Mouse (Mus musculus) forebrain, embryonic 12.5 days (tissue): ENCODE measurements around the gene Vps13a. TPM values are rescaled to one million over a fixed set of nuclear protein-coding genes. Genes with fewer than 3 reads are reported as not detected.

Source experiments
- ATAC-seq: fragments of 200-750 bp; cut with Nextera tagmentation; 2 replicates; pipeline ENCODE4 v1.8.0; 2017; ENCODE audit warnings: moderate TSS enrichment; ENCODE audit not compliant: low FRiP score
- H3K27ac ChIP-seq: fragments of 300-500 bp; sonication (generic); 2 replicates; pipeline ENCODE4 v1.5.1; 2016; ENCODE audit warnings: mild to moderate bottlenecking
- H3K27me3 ChIP-seq: fragments of 300-500 bp; sonication (generic); 2 replicates; pipeline ENCODE4 v1.6.1; 2016; ENCODE audit warnings: mild to moderate bottlenecking
- H3K36me3 ChIP-seq: fragments of 300-500 bp; sonication (generic); replicated peaks from 2 replicates; pipeline ENCODE4 v1.6.1; 2016; ENCODE audit warnings: mild to moderate bottlenecking
- H3K4me1 ChIP-seq: fragments of 300-500 bp; sonication (generic); 2 replicates; pipeline ENCODE4 v1.6.1; 2016
- H3K4me2 ChIP-seq: fragments of 300-500 bp; sonication (generic); 2 replicates; pipeline ENCODE4 v1.6.1; 2016; ENCODE audit warnings: mild to moderate bottlenecking, moderate library complexity
- H3K4me3 ChIP-seq: fragments of 300-500 bp; sonication (generic); replicated peaks from 2 replicates; pipeline ENCODE4 v1.5.1; 2016; ENCODE audit warnings: mild to moderate bottlenecking
- H3K9ac ChIP-seq: fragments of 300-500 bp; sonication (generic); 2 replicates; pipeline ENCODE4 v1.6.1; 2016; ENCODE audit warnings: mild to moderate bottlenecking
- H3K9me3 ChIP-seq: fragments of 300-500 bp; sonication (generic); 2 replicates; pipeline ENCODE4 v1.6.1; 2016
- WGBS: fragments of 180-500 bp; shearing (Covaris S2); methylation state at CpG from one replicate; pipeline ENCODE4 v1.1.7; 2016; 5-methylcytosine and 5-hydroxymethylcytosine counted together
- polyA plus RNA-seq: library from polyadenylated mRNA; unstranded; fragments of >200 nt; fragmentation: Nextera tagmentation; extraction: Ambion mirVana; gene quantifications from 2 replicates; pipeline ENCODE4 v1.2.1, GENCODE M21; 2016

Vps13a gene
- polyA plus RNA-seq, 1 experiment from 2014 or later, result 11.8 TPM

DNA sequence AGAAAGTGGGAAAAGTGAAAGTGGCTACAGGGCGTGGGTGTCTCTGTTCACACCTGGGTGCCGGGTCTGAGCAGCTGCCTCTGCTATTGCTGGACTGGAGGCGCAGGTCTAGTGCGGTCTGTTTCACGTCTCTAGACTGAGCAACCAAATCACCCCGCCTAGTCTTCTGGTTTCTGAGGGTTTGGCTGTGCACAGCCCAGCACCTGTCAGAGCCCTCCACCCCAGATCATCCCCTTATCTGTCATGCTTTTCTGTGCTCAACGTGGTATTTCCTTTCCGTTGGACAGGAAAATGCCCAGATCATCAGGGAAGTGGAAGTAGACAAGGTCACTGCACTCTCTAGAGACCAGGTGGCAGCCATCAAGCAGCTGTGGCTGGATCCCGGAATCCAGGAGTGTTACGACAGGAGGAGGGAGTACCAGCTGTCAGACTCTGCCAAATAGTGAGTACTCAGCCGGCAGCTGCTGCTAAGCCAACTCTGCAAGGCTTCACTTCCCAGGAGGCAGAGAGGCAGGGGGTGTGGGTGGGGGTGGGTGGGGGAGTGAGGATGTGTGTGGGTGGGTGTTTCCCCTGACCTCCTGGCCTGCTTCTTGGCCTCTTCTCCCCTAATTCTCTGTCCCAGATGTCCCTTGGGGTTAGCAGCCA is 182.0 kb downstream of the Vps13a start:
- peak; percentile 73 for ATAC-seq
- Histone ChIP-seq H3K9me3 (no peaks in the 10 kb centered on the region), H3K27ac (no peak overlapping the region), H3K27me3 (peaks cover 8% of the 10 kb centered on the region; the same call in 1 of the 2 replicates), H3K9ac (no peak overlapping the region), H3K36me3 (no peaks in the 10 kb centered on the region), H3K4me3 (no peak overlapping the region), H3K4me1 (peaks cover 7% of the 10 kb centered on the region), H3K4me2 (no peak overlapping the region)
- 53% methylated on average over 11 of the region's 11 CpGs for WGBS

DNA sequence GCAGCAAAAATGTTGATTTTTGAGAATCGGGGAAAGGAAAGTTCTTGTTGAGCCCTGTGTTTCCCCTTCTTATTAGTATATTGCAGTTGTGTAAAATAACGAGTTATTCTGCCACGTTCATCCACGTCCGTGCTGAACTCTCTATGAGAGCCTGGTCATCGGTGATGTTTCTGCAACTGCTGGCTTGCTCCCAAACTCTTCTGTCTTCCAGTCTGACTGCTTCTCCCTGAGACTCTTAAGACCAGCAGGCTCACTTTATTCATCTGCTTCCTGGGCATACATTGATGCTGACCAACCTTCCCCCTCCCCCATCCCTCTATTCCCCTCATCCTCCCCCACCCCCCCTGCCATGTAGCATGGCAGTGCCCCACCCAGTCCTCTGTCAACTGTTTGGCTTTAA is 183.5 kb downstream of the Vps13a start:
- H3K9ac ChIP-seq, result no peak overlapping the region
- 80% methylated on average over 6 of the region's 6 CpGs for WGBS
- peaks cover 7% of the 10 kb centered on the region for H3K4me1 ChIP-seq
- H3K9me3 ChIP-seq, result no peaks in the 10 kb centered on the region
- H3K36me3 ChIP-seq, result no peaks in the 10 kb centered on the region
- H3K27ac ChIP-seq, result no peak overlapping the region
- ATAC-seq, result no peak
- H3K4me3 ChIP-seq, result no peak overlapping the region
- H3K27me3 ChIP-seq, result peaks cover 8% of the 10 kb centered on the region; the same call in 1 of the 2 replicates
- no peak overlapping the region for H3K4me2 ChIP-seq

DNA sequence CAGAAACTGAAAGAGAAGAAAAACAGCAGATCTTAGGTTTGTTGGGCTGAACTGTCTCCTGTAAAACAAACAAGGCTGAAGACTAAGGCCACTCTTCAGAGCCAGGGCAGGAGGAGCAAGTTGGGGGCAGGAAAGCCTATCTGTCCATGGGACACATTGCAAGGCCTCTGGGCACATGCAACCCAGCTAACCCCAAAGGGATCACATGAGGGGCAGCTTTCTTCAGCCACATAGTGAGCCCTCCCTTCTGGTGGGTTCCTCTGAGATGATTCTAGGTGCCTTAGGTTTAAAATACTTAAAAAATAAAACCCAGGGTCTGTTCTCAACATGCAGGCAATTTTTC is 186.8 kb downstream of the Vps13a start:
- Histone ChIP-seq H3K36me3 (no peaks in the 10 kb centered on the region), H3K4me2 (no peak overlapping the region), H3K4me3 (no peak overlapping the region), H3K4me1 (peaks cover 5% of the 10 kb centered on the region), H3K9ac (no peak overlapping the region), H3K27ac (no peak overlapping the region), H3K9me3 (no peaks in the 10 kb centered on the region), H3K27me3 (peaks cover 8% of the 10 kb centered on the region; the same call in 1 of the 2 replicates)
- ATAC-seq, result no peak

DNA sequence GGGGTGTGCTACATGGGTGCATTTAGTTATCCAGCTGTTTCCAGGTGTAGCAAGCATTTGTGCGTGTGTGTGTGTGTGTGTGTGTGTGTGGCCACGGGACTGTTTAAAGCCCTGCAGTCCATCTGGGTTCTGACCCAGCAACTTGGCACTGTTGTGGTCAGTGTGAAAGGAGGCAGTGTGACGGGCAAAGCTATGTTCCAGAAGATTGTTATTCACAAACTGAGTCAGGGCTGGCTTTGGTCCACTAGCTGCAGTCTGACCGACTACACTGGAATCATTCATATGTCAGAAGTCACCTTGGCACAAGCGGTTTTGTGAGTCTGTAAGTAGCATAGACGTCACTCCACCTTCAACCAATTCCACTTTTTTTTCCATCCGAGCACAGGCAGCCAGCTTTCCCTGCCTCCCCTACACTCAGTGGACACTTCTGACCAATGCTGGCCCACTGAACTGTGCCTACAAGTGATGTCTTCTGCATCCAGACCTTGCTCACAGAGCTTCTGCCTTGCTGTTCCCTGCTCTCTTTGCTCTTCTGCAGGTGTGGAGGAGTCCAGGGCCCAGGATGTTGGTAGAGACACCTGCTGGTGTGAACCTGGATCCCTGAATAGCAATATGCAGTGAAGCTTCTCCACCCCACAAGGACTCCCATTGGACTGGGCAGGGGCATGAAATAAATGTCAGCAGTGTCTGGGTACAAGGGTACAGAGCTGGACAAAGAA is 187.3 kb downstream of the Vps13a start:
- Histone ChIP-seq H3K4me2 (no peak overlapping the region), H3K4me3 (no peak overlapping the region), H3K27me3 (peaks cover 4% of the 10 kb centered on the region; the same call in 1 of the 2 replicates), H3K4me1 (no peaks in the 10 kb centered on the region), H3K27ac (no peak overlapping the region), H3K9ac (no peak overlapping the region), H3K36me3 (no peaks in the 10 kb centered on the region), H3K9me3 (no peaks in the 10 kb centered on the region)
- no peak for ATAC-seq
- WGBS, result 86% methylated on average over 7 of the region's 7 CpGs

DNA sequence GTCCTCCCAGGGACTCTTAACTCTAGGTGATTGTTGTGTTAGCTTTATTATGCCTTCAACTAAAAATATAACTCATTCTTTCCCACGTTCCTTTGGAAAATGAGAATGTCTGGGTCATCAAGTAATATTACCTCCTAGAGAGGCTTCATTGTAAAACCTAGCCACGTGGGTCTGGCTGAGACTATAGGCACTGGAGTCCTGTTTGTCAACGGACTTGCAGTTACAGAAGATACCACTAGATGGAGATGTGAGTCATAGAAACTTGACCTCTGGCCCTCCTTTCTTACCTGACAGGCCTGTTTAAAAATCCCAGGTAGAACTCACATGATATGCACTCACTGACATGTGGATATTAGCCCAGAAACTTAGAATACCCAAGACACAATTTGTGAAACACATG is 195.4 kb downstream of the Vps13a start:
- H3K4me2 ChIP-seq, result no peak overlapping the region
- no peak overlapping the region for H3K27ac ChIP-seq
- H3K9ac ChIP-seq, result no peak overlapping the region
- WGBS, result 7% methylated on average over 3 of the region's 3 CpGs
- H3K36me3 ChIP-seq, result no peaks in the 10 kb centered on the region
- no peak overlapping the region for H3K4me3 ChIP-seq
- no peaks in the 10 kb centered on the region for H3K27me3 ChIP-seq
- no peaks in the 10 kb centered on the region for H3K4me1 ChIP-seq
- H3K9me3 ChIP-seq, result no peaks in the 10 kb centered on the region
- ATAC-seq, result no peak

DNA sequence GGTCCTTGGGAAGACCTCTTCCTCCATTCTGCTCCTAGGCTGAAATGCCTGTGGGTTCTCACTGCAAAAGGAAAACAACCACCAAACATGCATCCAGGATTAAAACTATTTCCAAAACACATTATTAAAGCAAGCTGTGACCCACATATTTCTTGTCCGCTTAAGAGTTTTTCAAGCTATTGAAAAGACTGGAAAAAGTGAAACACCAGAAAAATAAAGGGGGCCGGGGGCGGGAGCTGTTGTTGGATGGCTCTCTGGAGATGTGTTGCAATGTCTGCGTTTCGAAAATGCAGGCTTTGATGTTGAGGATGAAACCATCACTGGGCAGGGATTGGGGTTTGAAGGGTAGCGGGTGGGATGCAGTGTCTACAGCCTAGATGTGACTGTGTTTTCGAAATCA is 196.2 kb downstream of the Vps13a start:
- H3K4me2 ChIP-seq, result no peak overlapping the region
- no peak overlapping the region for H3K4me3 ChIP-seq
- H3K4me1 ChIP-seq, result no peaks in the 10 kb centered on the region
- no peaks in the 10 kb centered on the region for H3K36me3 ChIP-seq
- H3K9ac ChIP-seq, result no peak overlapping the region
- no peaks in the 10 kb centered on the region for H3K27me3 ChIP-seq
- no peak overlapping the region for H3K27ac ChIP-seq
- no peak for ATAC-seq
- no peaks in the 10 kb centered on the region for H3K9me3 ChIP-seq
- WGBS, result 86% methylated on average over 7 of the region's 7 CpGs

DNA sequence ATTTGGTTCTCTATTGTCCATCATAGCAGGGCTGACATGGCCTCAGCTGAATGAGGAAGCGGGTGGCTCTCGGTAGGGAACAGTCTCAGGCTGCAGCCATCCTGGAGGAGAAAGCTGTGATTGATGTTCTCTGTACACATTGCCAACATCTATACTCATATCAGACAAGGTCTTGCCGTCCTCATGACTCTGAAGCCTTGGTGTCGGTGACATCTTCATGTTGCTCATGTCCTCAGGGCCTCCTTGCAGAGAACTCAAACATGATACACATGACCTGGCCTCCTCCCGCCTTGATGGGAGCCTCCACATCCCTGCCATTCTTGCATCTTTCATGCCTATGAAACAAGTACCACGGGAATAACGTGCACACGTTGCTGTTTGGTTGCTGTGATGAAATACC is 200.2 kb downstream of the Vps13a start:
- Histone ChIP-seq H3K27ac (no peak overlapping the region), H3K4me3 (no peak overlapping the region), H3K9ac (no peak overlapping the region), H3K36me3 (no peaks in the 10 kb centered on the region), H3K27me3 (no peaks in the 10 kb centered on the region), H3K4me1 (no peaks in the 10 kb centered on the region), H3K4me2 (no peak overlapping the region), H3K9me3 (no peaks in the 10 kb centered on the region)
- ATAC-seq, result no peak
- 92% methylated on average over 8 of the region's 8 CpGs for WGBS

DNA sequence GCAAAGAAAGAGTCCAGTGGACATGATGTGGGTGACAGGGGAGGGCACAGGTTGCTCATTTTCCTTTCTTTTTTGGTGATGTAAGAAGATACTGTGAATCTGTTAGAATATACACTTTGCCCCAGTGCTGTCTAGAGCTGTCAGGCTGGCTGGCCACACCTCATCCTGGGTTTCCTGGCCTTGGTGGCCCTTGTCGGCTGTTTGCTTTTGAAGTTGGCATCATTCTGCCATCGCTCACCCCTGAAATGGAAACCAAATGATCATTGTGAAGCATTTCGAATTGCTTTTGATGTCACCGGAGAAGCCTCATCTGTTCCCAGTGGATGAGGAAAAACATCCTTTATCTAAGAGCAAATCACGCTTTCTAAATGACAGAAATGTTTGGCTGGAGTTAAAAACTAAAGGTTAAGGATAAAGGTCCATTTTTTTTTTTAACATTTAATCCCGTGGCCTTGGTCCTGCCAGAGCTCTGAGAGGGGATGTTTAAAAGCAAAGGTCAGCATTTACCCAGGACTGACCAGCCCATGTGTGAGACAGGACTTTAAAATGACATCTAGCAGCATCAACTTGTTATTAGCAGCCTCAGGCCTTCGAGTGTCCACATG is 201.0 kb downstream of the Vps13a start:
- Histone ChIP-seq H3K4me2 (no peak overlapping the region), H3K4me3 (no peak overlapping the region), H3K27me3 (no peaks in the 10 kb centered on the region), H3K9ac (no peak overlapping the region), H3K36me3 (no peaks in the 10 kb centered on the region), H3K4me1 (no peaks in the 10 kb centered on the region), H3K9me3 (no peaks in the 10 kb centered on the region), H3K27ac (no peak overlapping the region)
- ATAC-seq, result no peak
- 84% methylated on average over 7 of the region's 7 CpGs for WGBS

DNA sequence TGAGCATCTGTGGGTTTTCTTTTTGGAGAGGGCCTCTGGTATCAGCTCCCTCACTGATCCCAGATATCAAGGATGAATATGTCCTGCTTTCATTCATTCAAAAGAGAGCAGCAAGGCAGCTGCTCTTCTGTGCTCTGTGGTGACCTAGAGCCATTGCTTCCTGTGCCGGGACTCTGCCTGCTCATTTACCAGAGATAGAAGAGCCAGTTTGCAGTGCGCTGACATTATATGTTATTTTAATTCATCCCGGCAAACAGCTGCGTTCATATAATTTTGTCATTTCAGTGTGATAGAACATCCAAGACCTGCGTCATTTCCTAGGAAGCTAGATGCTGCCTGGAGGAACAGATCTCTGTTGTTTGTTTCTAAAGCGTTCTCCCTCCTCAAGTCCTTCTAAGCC is 203.9 kb downstream of the Vps13a start:
- Histone ChIP-seq H3K27ac (no peak overlapping the region), H3K9ac (no peak overlapping the region), H3K4me3 (no peak overlapping the region), H3K4me2 (no peak overlapping the region), H3K27me3 (no peaks in the 10 kb centered on the region), H3K9me3 (no peaks in the 10 kb centered on the region), H3K4me1 (no peaks in the 10 kb centered on the region), H3K36me3 (no peaks in the 10 kb centered on the region)
- ATAC-seq, result no peak
- 93% methylated on average over 6 of the region's 6 CpGs for WGBS

Other genes with a start within 250 kb of the Vps13a start
- gene Foxb2, start 92.9 kb upstream of the Vps13a start, polyA plus RNA-seq, result 0.66 and 0.74 TPM in 2 replicates
- gene Prune2, start 175.2 kb upstream of the Vps13a start, polyA plus RNA-seq, result 1.5 and 2.8 TPM in 2 replicates